Mouse (Mus musculus) embryonic stem cell, embryonic (primary cell): ENCODE measurements at regions not wholly inside any gene's neighbourhood (a gene's known extent, or its start where the extent isn't known, plus 50 kb on each side); places are given as distances from the start of the nearest gene placed in this dataset.
"Not testable (repeated sequence)": the region's sequence is repeated elsewhere in the genome, so short reads cannot be mapped to it uniquely, and the experiment has no call there.

Experiments used
- CTCF ChIA-PET, 4 experiments: fragments of 300-600 bp in 2 of 4; fragments of 350-600 bp in 2 of 4; sonication (Branson Sonifier 250); formaldehyde crosslinking; loops; one replicate each; lab custom pipeline; 2022; ENCODE audit warnings: inconsistent platforms in 2 of 4; lab: Charles Lee
- POLR2A ChIA-PET, 4 experiments: fragments of 300-600 bp in 2 of 4; fragments of 350-600 bp in 2 of 4; sonication (Branson Sonifier 250); formaldehyde crosslinking; loops; one replicate each; lab custom pipeline; 2022; ENCODE audit warnings: antibody characterized with exemption in 4 of 4, inconsistent platforms in 1 of 4; lab: Charles Lee

DNA sequence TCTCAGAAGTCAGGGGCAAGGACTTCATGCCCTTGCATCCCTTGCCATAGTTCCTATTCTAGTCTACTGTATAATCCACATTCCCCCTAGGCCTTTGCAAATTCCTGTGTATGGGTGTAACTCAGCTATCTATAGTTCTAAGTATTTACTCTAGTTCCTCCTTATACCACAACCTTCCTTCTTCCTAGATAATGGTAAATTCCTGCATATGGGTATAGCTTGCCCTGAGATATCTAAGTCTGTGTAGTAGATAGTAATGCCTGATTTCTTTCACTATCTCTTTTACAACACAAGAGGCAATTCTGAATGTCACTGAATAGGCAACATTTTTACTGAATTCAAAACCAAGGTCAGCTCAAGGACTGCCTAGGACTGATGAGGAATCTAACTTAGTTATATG, 1000.2 kb downstream of the Kcnt2 start:
- POLR2A ChIA-PET, CTCF ChIA-PET: not testable (repeated sequence)

DNA sequence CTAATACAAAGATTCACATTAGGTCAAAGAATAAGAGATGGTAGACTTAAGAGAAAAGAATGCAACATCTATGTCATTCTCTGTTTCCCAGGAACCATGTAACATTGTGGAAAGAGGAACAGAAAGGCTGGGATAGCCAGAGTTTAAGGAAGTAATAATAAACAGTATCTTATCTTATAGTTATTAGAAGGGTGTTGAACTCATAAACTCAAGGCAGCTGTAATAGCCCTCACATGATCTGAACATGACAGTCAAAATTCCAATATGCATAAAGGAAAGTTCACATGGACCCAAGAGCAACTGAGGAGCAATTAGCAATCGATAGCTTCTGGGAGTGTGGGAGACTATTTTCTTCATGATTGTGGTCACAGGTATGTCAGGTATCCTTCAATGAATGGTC, 1028.8 kb downstream of the Kcnt2 start:
- ChIA-PET CTCF (no interaction called here), POLR2A (no interaction called here)

DNA sequence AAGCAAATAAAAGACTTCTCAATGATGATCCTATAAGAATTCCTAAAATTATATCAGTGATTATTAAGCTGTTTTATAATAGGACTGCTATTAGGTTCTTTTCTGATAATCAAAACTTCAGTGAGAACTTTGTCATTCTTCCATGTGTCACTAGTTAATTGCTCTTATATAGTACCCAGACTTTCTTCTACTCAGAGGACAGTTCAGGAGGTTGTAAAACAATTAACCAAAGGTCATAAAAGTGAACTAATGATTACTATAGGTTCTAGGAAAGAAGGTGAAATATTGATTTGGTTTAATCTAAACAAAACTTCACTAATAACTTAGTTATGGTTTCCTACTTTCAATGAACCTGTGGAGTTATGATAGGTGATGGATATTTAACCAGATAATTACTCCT, 1035.6 kb downstream of the Kcnt2 start:
- ChIA-PET CTCF (no interaction called here), POLR2A (no interaction called here)

DNA sequence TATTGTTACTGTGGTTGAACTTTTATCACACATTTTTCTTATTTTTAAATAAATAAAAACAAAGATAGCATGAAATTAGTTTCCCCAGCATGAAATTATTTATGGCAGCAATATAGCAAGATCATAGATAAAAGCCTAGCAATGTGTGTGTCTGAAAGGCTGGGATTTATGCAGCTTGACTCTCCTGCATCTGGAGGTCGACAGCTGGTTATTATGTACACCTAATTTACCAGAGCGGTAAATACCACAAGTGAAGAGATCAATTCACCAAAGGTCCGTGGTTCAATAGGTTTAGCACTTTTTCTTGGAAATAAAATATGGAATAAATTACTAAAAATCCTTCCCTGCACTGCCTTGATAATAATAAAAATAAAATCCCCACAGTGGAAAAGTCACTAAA, 1077.0 kb downstream of the Kcnt2 start:
- POLR2A ChIA-PET, result no interaction called here
- CTCF ChIA-PET, result interaction anchor here in 2 of 4 experiments (0.6 kb wide), 2 partner anchors 78 to 440 kb away, joined by 4 to 5 read pairs; no protein-coding TSS in a partner anchor

GRCm38 (mm10) chr1:141338073-141338472, 1092.1 kb downstream of the Kcnt2 start:
- CTCF ChIA-PET, result no interaction called here
- POLR2A ChIA-PET, result no interaction called here

- CTCF ChIA-PET, result no interaction called here
- POLR2A ChIA-PET, result no interaction called here
Observed at GRCm38 (mm10) chr1:141369447-141369846, 1123.5 kb downstream of the Kcnt2 start.

DNA sequence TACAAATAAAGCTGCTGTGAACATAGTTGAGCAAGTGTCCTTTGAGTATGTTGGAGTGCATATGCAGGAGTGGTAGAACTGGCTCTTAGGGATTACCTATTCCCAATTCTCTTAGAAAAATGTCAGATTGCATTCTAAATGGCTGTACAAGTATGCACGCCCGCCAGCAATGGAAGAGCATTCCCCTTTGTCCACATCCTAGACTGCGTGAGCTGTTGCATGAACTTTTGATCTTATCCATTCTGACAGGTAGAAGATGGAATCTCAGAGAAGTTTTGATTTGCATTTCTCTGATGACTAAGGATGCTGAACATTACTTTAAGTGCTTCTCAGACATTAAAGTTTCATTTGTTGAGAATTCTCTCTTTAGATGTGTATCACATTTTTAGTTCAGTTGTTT, 1130.0 kb downstream of the Kcnt2 start:
- ChIA-PET POLR2A (no interaction called here), CTCF (no interaction called here)

DNA sequence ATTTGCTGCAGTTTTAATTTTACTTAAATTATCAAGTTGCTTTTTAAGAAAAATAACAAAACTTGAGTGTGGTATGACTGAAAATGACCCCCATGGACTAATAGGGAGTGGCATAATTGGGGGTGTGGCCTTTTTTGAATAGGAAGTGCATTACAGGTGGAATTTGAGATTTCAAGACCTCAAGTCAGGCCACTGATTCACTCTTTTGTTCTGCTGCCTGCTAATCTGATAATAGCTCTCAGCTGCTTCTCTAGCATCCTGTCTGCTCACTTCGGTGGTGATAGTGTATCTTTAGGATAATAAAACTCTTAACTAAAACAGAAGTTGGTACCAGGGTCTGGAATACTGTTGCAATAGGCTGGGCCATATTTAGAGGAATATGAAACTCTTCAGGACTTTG, 1155.4 kb downstream of the Kcnt2 start:
- POLR2A ChIA-PET, result no interaction called here
- CTCF ChIA-PET, result no interaction called here

DNA sequence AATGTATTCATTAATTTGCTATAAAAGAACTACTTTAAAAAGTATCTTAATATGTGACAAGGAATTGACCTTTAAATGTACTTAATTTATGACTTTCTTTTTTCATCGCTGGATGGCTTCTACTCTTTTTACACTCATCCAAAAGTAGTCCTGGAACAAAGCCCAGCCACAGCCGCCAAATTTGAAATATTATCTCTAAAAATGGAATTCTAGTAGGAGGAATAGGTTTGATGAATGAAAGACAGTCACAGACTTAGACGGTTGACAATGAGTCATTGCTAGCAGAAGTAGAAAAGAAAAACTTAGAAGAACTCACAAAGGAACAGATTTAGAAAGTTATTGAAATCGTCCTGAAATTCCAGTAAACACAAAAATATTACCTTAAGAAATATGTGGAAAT, 1183.7 kb downstream of the Kcnt2 start:
- POLR2A ChIA-PET, result no interaction called here
- CTCF ChIA-PET, result no interaction called here

- CTCF ChIA-PET, result no interaction called here
- POLR2A ChIA-PET, result no interaction called here
Observed at GRCm38 (mm10) chr1:141430117-141430516, 1184.2 kb downstream of the Kcnt2 start.

GRCm38 (mm10) chr1:141435452-141435851, 1189.5 kb downstream of the Kcnt2 start:
- POLR2A ChIA-PET, result no interaction called here
- CTCF ChIA-PET, result no interaction called here

- ChIA-PET CTCF (no interaction called here), POLR2A (no interaction called here)
Observed at GRCm38 (mm10) chr1:141440234-141440633, 1194.3 kb downstream of the Kcnt2 start.

DNA sequence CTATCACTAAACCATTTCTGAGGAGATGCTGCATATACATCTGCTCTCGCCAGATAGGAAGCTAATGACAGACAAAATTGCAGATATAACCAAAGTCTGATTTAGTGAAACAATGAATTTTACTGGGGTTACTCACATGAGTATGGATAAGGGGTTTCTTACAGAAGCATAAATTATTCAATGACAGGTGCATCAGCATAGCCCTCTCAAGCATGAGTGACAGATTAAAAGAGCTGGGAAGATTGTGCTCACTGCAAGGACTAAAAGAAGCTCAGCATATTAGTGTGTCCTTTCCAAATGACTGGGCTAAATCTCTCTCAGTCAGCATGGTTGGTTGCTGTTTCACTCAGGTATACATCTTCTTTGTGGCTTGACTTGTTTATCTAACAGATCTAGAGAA, 1205.0 kb downstream of the Kcnt2 start:
- POLR2A ChIA-PET, result no interaction called here
- CTCF ChIA-PET, result interaction anchor here in 1 of 4 experiments (0.6 kb wide), 1 partner anchor 16 kb away, joined by 3 read pairs; no protein-coding TSS in a partner anchor

DNA sequence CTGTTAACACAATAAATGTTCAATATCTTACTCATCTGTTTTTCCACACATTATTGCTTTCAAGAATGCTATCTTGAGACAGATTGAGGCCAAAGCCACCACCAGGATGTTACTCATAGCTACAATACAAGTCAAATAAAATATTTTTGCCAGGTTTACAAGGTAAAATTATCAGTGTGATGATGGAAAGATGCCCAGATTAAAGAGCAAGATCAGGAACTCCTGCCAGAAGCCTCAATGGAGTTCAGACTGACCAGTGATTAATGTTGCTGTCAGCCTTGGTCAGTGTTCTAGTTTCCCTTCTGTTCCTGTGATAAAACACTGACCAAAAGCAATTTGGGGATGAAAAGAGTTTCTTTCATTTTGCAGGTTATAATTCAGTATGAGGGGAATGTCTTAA, 1218.6 kb downstream of the Kcnt2 start:
- POLR2A ChIA-PET, result no interaction called here
- CTCF ChIA-PET, result no interaction called here
